Mouse (Mus musculus): ENCODE data around the gene Zkscan17. TPM values are rescaled to one million over a fixed set of nuclear protein-coding genes. Genes with fewer than 3 reads are reported as not detected.

The Zkscan17 gene
- polyA plus RNA-seq, 2 experiments: 2.3 to 3.4 TPM

DNA sequence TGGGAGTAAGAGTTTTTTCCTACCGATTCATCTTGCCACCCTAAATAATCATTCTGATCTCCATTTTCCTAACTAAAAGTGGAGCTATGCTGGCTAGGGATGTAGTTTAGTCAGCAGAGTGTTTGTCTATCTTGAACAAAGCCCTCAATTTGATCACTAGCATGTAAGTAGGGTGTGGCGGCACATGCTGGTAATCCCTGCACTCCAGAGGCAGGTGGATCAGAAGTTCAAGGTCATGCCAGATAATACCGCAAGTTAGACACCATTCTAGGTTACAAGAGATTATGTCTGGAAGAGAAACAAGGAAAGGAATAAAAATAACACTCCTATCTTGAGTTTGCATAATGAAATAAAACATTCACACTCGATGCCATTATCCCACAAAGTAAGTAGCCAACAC, 35.8 kb upstream of the Zkscan17 start:
- Histone ChIP-seq H3K9me3 (ENCODE audit: control insufficient read depth, low read length) (no peaks in the 10 kb centered on the region), H3K9ac (replicated peaks) (no peak overlapping the region), H3K36me3 (replicated peaks; ENCODE audit: control insufficient read depth, insufficient read depth, low read depth) (no peaks in the 10 kb centered on the region), H3K27ac (no peak overlapping the region), H3K27me3 (ENCODE audit: control insufficient read depth, insufficient read depth, low read length) (no peaks in the 10 kb centered on the region), H3K4me3 (ENCODE audit: insufficient read depth in 1 of 2, low read depth in 2 of 2, low read length in 2 of 2) (no peak overlapping the region), H3K4me2 (ENCODE audit: low read depth) (no peak overlapping the region), H3K4me1 (replicated peaks; ENCODE audit: control insufficient read depth in 2 of 2, insufficient read depth in 2 of 2, low read length in 1 of 2) (no peaks in the 10 kb centered on the region)
- DNase-seq (ENCODE audit: low read depth in 3 of 3, low spot score in 3 of 3) (no peak), ATAC-seq (ENCODE audit: insufficient read depth) (no peak)
- 72% methylated on average over 4 of the region's 4 CpGs for WGBS (ENCODE audit: insufficient replicate concordance)
- TF ChIP-seq CTCF (IDR thresholded peaks at IDR 0.05; ENCODE audit: low read depth) (no peak), EP300 (IDR thresholded peaks at IDR 0.05; ENCODE audit: low read depth) (no peak)

DNA sequence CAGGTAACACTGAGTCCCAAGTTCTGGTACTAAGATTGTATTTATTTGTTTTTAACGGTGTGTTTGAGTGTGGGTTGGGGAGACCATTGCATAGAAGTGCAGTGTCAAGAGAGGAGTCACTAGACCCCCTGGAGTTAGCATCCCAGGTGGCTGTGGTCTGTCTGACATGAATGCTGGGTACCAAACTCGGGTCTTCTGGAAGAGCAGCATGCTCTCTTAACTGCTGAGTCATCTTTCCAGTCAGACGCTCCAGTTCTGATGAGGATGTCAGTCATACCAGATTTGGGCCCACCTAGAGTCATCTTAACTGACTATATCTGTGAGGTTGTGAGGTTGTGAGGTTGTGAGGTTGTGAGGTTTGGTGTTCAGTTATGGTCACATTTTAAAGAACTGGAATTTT, 34.4 kb upstream of the Zkscan17 start:
- H3K27me3 ChIP-seq (ENCODE audit: control insufficient read depth, insufficient read depth, low read length): no peaks in the 10 kb centered on the region
- DNase-seq (ENCODE audit: low read depth in 3 of 3, low spot score in 3 of 3): no peak
- H3K27ac ChIP-seq: no peak overlapping the region
- ATAC-seq (ENCODE audit: insufficient read depth): no peak
- no peak overlapping the region for H3K9ac ChIP-seq (replicated peaks)
- H3K4me2 ChIP-seq (ENCODE audit: low read depth): no peak overlapping the region
- 41% methylated on average over 3 of the region's 3 CpGs for WGBS (ENCODE audit: insufficient replicate concordance)
- TF ChIP-seq EP300 (IDR thresholded peaks at IDR 0.05; ENCODE audit: low read depth) (no peak), CTCF (IDR thresholded peaks at IDR 0.05; ENCODE audit: low read depth) (no peak)
- H3K4me3 ChIP-seq (ENCODE audit: insufficient read depth in 1 of 2, low read depth in 2 of 2, low read length in 2 of 2): no peak overlapping the region
- H3K36me3 ChIP-seq (replicated peaks; ENCODE audit: control insufficient read depth, insufficient read depth, low read depth): no peaks in the 10 kb centered on the region
- no peaks in the 10 kb centered on the region for H3K9me3 ChIP-seq (ENCODE audit: control insufficient read depth, low read length)
- H3K4me1 ChIP-seq (replicated peaks; ENCODE audit: control insufficient read depth in 2 of 2, insufficient read depth in 2 of 2, low read length in 1 of 2): no peaks in the 10 kb centered on the region

DNA sequence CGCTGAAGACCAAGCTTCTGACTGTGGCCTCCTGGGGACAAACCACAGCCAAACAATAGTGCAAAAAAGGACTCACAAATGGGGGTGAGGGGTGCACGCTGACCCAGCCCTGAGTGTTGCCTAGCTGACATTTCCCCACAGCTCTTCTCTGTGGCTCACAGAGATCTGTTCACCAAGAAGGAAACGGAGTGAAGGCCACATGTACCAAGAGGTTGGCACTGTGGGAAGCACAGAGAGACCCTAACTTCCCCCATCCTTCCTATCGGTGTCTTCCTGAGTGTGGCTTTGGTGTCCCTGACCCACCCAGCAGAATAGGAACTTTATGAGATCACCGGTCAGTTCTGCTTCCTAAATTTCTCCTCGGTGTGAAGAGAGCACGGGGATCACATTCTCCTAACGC, 28.0 kb upstream of the Zkscan17 start:
- Histone ChIP-seq H3K9ac (replicated peaks) (no peak overlapping the region), H3K4me2 (ENCODE audit: low read depth) (no peak overlapping the region), H3K36me3 (replicated peaks; ENCODE audit: control insufficient read depth, insufficient read depth, low read depth) (no peaks in the 10 kb centered on the region), H3K27ac (no peak overlapping the region), H3K27me3 (ENCODE audit: control insufficient read depth, insufficient read depth, low read length) (no peaks in the 10 kb centered on the region), H3K9me3 (ENCODE audit: control insufficient read depth, low read length) (no peaks in the 10 kb centered on the region), H3K4me3 (ENCODE audit: insufficient read depth in 1 of 2, low read depth in 2 of 2, low read length in 2 of 2) (no peak overlapping the region), H3K4me1 (replicated peaks; ENCODE audit: control insufficient read depth in 2 of 2, insufficient read depth in 2 of 2, low read length in 1 of 2) (no peaks in the 10 kb centered on the region)
- DNase-seq (ENCODE audit: low read depth in 3 of 3, low spot score in 3 of 3): no peak
- no peak for ATAC-seq (ENCODE audit: insufficient read depth)
- WGBS (ENCODE audit: insufficient replicate concordance): 19% methylated on average over 8 of the region's 8 CpGs
- TF ChIP-seq EP300 (IDR thresholded peaks at IDR 0.05; ENCODE audit: low read depth): no peak
- no peak for TF ChIP-seq CTCF (IDR thresholded peaks at IDR 0.05; ENCODE audit: low read depth)

DNA sequence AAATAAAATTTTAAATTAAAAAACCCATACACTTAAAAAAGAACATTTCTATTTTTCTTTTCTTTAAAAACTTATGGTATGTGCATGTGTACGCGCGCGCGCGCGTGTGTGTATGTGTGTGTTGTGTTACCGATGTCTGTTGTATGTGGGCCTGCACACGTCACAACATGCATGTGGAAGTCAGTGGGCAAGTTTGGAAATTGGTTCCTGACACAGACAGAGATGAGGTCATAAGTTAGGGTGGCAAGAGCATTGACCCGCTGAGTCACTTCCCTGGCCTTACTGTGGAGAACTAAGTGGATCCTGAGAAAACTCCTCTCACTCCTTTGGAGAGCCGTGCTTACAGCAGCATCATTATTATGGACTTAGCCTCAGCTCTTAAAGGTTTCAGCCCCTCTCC, 27.6 kb upstream of the Zkscan17 start:
- Histone ChIP-seq H3K4me3 (ENCODE audit: insufficient read depth in 1 of 2, low read depth in 2 of 2, low read length in 2 of 2) (no peak overlapping the region), H3K9me3 (ENCODE audit: control insufficient read depth, low read length) (no peaks in the 10 kb centered on the region), H3K4me2 (ENCODE audit: low read depth) (no peak overlapping the region), H3K9ac (replicated peaks) (no peak overlapping the region), H3K27ac (no peak overlapping the region), H3K27me3 (ENCODE audit: control insufficient read depth, insufficient read depth, low read length) (no peaks in the 10 kb centered on the region), H3K36me3 (replicated peaks; ENCODE audit: control insufficient read depth, insufficient read depth, low read depth) (no peaks in the 10 kb centered on the region), H3K4me1 (replicated peaks; ENCODE audit: control insufficient read depth in 2 of 2, insufficient read depth in 2 of 2, low read length in 1 of 2) (no peaks in the 10 kb centered on the region)
- ATAC-seq (ENCODE audit: insufficient read depth) (no peak), DNase-seq (ENCODE audit: low read depth in 3 of 3, low spot score in 3 of 3) (no peak)
- TF ChIP-seq EP300 (IDR thresholded peaks at IDR 0.05; ENCODE audit: low read depth): no peak
- no peak for TF ChIP-seq CTCF (IDR thresholded peaks at IDR 0.05; ENCODE audit: low read depth)
- WGBS (ENCODE audit: insufficient replicate concordance): 82% methylated on average over 11 of the region's 11 CpGs

- Histone ChIP-seq H3K4me1 (replicated peaks; ENCODE audit: control insufficient read depth in 2 of 2, insufficient read depth in 2 of 2, low read length in 1 of 2) (peaks cover 0 to 16% of the 10 kb centered on the region in 2 experiments; a peak in 2 of 4 replicates), H3K27ac (no peak overlapping the region), H3K4me2 (ENCODE audit: low read depth) (no peak overlapping the region), H3K9ac (replicated peaks) (no peak overlapping the region), H3K4me3 (ENCODE audit: insufficient read depth in 1 of 2, low read depth in 2 of 2, low read length in 2 of 2) (no peak overlapping the region), H3K9me3 (ENCODE audit: control insufficient read depth, low read length) (no peaks in the 10 kb centered on the region), H3K36me3 (replicated peaks; ENCODE audit: control insufficient read depth, insufficient read depth, low read depth) (no peaks in the 10 kb centered on the region), H3K27me3 (ENCODE audit: control insufficient read depth, insufficient read depth, low read length) (no peaks in the 10 kb centered on the region)
- 62% methylated on average over 9 of the region's 9 CpGs for WGBS (ENCODE audit: insufficient replicate concordance)
- DNase-seq (ENCODE audit: low read depth in 3 of 3, low spot score in 3 of 3) (no peak), ATAC-seq (ENCODE audit: insufficient read depth) (no peak)
- TF ChIP-seq EP300 (IDR thresholded peaks at IDR 0.05; ENCODE audit: low read depth) (no peak), CTCF (IDR thresholded peaks at IDR 0.05; ENCODE audit: low read depth) (no peak)
These were observed 17.5 kb upstream of the Zkscan17 start for GRCm38 (mm10) chr11:59544005-59544404.

Data from liver, embryonic 14.5 days (tissue).